Mouse (Mus musculus) retina, postnatal 7 days (tissue): ENCODE measurements around the gene Apom.

Source experiments
- DNase-seq: peaks from one replicate; pipeline ENCODE4 v3.0.0-alpha.2; 2012; ENCODE audit warnings: low read depth, low spot score

Gene Apom

DNA sequence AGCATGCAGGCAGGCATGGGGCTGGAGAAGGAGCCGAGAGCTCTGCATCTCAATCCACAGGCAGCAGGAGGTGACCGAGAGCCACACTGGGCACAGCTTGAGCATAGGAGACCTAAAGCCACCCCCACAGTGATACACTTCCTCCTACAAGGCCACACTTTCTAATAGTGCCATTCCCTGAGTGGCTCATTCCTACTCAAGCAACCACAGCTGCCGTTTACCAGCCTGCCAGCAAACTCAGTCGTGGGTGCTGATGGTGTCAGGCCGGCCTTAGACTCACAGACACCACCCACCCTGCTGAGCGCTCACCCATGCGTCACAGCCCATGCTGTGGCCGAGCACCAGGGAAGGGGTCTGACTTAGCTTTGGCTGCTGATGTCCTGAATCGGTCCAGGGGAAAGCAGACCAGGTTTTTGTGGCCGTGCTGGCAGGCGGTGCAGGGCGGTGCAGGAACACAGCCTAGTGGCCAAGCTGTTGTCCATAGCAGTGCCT, 34.6 kb downstream of the Apom start:
- no peak for DNase-seq

DNA sequence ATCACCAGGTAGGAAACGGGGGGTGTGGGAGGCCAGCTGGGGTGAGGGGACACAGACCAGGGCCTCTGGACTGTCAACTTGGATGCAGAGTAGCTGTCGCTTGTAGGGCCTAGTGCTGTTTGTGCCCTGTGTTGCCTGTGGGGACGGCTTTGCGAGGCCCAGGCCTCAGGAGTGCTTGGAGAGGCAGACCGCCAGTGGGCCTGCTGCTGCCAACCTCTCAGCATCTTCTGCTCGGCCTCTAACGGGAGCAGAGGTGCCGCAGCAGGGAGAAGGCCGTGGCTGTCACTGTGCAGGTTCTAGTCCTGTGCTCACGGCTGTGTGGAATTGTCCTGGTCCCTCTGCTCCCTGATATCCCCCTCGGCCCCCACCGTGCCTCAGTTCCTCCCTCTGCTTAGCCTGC, 35.3 kb downstream of the Apom start:
- no peak for DNase-seq

DNA sequence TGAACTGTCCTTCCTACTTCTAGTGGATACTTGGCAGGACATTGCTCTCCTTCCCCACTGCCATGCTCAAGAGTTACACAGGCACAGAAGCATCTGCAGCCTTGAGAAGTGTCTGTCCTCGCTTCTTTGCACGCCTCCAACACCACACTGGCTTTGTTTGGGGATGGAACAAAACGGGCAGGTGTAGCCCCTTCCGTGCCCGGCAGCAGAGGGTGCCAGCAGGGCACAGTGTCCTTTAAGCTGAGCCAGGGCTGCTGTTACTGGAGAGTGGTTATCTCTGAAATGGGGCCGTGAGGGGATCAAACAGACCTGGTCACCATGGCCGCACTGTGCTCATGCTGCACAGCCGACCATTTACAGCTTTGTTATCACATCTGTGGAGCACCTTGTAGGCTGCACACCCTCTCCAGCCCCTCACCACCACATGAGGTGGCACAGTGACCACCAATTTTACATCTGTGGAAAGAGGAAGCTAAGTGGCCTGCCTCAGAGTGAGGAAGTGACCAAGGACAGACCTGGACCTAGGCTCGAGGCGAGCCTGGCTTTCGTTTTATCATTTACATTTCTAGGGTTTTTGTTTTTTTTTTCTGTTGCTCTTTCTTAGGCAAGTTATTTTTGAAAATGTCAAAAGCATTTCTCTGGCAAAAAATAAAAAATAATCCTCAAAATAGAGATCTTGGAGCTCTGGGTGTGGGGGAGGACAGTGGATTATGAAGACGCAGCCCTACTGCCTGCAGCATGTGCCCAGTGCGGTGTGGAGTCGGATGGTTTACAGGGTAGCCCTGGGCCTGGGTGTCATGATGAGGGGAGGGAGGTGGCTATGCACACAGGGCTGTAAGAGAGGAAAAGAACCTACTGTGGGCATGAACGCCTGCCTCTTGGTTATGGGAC, 37.1 kb downstream of the Apom start:
- DNase-seq, result no peak

DNA sequence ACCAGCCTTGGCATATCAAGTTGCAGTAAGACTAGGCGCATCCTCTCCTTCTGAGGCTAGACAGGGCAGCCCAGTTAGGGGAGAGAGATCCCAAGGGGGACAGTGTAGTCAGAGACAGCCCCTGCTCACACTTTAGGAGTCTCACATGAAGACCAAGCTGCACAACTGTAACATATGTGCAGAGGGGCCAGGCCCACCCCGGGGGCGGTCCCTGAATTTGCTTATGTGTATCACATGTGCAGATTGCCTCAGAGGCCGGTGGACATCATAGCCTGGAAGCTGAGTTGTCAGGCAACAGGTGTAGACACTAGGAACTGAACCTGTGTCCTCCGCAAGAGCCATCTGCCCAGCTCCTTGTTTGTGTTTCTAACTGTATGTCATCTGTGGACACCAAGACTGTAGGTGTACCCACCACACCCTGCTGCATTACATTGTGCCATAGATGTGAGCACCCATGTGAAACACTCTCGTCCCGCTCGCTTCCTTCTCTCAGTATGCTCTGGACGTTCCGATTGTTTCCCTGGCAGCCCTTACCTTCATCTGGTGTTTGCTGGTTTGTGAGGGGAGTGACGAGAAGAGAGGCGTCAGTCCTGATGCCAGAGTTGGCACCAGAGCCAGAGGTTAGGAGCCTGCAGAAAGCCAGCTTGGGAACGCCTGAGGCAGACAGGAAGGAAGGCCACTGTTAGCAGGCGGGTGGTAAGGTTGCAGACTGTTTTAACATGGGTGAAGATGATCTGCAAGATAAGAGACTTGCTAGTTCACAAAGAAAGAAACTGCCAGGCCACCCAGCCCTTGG, 39.2 kb downstream of the Apom start:
- DNase-seq, result no peak

DNA sequence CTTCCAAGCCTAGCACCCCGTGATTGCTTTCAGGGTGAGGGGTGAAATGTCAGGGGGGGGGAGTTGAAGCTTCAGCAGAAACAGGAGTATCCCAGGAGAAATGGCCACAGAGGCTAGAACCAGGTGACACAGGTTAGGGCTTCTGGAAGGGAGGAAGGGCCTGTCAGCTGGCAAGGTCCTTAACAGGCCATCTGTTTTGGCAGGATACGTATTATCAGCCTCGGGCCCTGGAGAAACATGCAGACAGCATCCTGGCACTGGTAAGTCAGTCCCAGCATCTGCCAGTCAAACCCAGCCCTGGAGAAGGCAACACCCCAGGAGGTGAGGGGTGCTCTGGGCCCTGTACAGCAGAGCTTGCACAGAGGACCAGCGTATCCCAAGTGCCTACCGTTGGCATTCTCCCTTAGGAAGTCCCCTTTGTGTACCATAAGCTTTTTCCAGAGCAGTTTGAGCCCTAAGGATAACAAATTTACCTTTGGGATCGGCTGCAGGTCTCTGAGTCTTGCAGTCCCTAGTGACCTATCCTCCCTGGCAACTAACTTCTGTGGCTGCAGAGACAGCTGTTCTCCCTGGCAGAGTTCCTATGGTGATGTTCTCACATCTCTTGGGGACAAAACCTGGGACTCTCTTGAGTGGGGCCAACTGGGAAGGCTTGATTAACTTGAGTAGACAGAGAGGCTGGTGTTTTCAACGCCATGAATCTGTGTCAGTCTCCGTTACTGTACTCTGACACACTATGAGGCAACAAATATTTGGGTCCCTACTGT, 41.5 kb downstream of the Apom start:
- no peak for DNase-seq

DNA sequence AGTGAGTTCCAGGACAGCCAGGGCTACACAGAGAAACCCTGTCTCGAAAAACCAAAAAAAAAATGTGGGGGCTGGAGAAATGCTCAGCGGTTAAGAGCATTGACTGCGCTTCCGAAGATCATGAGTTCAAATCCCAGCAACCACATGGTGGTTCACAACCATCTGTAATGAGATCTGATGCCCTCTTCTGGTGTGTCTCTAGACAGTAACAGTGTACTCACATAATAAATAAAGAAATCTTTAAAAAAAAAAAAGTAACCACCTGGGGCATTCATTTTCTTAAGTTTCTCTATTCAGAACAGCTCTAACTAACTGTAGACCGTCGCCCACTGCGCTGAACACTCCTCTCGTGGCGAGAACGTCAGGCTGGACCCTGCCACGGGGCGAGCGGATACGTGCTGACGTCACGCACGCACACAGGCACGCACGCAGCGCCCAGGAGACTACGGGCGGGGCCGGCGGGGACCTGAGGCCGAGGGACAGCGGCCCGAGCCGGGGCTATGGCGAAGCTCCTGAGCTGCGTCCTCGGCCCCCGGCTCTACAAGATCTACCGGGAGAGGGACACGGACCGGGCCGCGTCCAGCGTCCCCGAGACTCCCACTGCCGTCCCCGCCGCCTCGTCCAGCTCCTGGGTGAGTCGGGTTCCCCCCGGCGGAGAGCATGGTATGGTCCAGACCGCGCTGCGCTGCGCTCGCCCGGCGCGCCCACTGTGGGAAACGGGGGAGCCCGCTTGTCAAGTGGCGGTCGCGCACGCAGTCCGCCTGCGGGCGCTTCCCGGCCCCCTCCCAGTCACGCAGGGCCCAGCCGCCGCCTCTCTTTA, 42.8 kb downstream of the Apom start, which contains the start of gene Abhd16a:
TSS of gene Abhd16a (plus strand) at position 439 of the 820 bp plus-strand sequence.
- peak; percentile 88 for DNase-seq

DNA sequence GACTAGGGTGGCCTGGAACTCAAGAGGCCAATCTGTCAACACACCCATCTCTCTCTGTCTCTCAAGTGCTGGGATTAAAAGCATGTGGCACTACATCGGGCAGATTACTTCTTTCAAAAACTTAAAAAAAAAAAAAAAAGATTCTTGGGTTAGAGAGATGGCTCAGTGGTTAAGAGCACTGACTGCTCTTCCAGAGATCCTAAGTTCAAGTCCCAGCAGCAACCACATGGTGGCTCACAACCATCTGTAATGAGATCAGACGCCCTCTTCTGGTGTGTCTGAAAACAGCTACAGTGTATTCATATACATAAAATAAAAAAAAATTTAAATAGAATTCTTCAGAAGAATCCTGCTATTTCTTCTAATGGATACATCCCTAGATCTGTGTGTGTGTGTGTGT, 43.7 kb downstream of the Apom start:
- DNase-seq, result no peak

DNA sequence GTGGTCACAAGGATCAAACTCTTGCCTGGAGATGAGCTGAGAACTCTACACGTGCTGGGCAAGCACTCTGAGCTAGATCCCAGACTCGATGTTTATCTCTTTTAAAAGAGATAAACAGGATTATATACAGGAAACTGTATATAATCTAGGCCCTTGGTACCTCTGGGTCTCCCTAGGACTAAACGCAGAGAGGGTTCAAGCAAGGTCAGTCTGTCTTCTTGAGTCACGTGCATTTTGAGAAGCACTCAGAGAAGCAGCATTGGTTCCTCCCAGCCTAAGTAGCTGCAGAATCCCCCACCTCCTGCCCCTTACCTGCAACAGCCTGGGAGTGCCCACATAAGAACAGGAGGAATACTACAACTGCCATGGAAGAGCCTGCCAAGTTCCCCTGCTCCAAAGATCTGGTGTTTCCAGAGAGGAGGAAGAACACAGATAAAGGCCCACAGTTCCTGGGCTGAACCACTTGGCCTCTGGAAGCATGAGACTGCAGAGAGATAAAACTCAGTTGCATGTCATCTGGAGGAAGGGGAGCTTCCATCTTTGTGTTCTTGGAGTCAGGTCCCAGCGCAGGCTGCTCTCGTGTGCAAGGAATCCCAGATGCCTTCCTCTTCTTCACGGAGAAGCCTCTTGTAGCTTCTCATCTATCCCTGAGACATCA, 46.5 kb downstream of the Apom start, which contains the start of gene Ly6g6f:
TSS of gene Ly6g6f (minus strand) at position 403 of the 658 bp plus-strand sequence.
- DNase-seq, result no peak

DNA sequence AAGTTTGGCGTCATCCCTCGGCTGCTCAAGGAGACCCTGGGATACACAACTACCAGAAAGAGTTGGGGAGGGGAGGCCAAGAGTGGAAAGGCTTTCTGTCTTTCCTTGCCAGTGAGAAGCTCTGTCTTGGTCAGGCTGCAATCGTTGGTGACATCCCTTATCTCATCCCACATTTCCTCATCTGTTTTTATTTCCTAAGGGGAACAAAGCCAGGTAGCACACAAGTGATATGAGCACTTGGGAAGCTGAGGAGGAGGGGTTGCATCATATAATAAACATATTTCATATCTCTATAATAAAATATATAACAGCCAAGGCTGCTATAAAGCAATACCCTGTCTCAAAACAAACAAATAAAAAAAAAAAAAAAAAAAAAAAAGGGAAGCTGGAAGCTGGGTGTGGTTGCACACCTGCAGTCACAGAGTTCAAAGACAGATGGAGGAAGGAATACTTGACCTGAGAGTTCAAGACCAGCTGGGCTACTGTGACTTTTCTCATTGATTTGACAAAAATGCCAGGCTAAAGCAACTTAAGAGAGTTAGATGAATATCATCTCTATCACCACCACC, 47.8 kb downstream of the Apom start:
- no peak for DNase-seq

DNA sequence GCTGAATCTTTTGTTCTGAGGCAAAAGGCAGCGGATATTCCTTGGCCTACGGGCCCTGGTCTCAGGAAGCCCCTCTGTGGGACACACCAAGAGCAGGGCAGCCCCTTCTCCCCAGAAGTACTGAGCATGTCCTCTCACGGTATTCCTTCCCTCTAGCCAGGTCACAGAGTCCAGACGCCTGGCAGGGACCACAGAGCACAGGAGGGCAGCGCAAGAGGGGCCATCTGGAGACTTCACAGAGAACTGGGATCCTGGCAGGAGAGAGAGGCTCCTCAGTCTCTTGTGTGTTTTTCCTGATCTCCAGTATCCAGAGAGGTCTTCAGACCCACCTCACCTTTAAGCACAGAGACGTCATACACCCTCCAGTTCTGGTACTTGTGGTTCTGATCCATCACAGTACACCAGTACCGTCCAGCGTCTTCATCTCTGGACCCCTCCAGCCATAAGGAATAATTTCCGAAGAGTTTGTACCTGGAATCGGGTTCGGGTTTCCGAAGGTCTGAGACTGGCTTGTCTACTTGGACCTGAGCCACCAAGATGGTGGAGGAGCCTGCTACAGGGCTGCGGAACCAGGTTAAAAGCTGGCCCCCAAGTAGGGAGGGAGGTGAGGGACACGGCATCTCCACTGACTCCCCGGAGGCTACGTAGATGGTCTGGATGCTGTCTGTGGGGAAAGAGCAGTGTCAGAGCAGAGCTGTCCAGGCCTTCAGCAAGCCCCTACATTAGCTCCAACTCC, 48.8 kb downstream of the Apom start:
- no peak for DNase-seq

DNA sequence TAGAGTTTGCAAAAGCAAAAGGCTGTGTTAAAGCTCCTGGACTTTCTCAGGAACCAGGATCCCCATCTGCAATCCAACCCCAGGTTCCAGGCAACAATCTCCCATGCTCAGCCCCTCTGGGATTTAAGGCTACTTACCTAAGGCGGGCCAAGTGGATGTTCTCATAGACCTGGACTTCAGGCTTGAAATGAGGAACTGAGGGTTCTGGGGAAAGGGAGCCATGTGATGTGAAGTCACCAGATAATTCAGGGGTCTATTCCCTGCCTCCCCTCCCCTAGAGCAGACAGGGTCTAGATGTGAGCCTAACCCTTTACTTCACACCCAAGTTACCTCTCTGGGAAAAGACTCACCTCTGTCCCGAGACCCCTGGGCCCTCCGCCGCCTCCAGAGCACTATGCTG, 51.1 kb downstream of the Apom start:
- DNase-seq, result no peak

DNA sequence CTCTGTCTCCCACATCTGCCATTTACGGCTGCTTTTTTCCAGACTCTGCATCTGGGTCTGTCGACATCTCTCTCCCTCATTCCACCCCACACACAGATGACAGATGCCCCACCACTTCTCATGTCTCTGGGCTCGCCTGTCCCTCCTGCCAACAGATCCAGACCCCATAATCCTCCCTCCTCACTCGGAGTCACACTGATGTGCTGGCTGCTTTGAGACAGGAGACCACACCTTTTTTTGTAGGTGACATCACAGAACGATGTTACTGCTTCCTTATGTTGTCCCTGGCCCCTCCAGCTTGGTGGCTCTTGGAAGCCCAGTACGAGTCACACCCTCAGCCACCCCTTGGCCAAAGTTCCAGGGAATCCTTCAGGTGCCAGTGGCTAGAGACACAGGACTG, 51.6 kb downstream of the Apom start:
- no peak for DNase-seq

DNA sequence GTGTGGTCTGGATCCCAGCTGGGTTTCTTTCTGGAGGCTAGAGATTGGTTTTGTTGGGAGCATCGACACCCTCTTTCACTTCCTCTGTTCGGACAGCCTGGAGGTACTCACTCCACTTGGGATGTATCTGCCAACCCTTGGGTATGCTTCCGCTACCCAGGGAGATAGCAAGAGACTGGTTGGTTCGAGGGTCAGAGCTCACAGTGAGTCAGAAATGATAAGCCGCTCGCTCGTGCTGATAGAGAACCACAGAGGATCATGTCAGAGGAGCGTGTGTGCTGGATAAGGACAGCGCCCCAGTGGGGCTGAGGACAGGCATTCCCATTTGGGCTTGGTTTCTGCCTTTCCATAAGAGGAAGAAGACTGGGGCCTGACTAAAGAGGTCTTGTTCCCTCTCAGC, 52.1 kb downstream of the Apom start:
- no peak for DNase-seq
